Mouse (Mus musculus) kidney, adult 11 months (tissue): Measurements from ENCODE around the gene Gprc5d.

Source experiments
- DNase-seq: peaks from one replicate; pipeline ENCODE4 v3.0.0; 2022

Gprc5d gene

GRCm38 (mm10) chr6:135133486-135133885, 15.4 kb upstream of the Gprc5d start:
- DNase-seq, result no peak

- DNase-seq, result no peak
Measured at GRCm38 (mm10) chr6:135133086-135133485, 15.0 kb upstream of the Gprc5d start.

- DNase-seq, result no peak
Measured at GRCm38 (mm10) chr6:135124755-135125380, 6.8 kb upstream of the Gprc5d start.

- no peak for DNase-seq
Measured at GRCm38 (mm10) chr6:135116479-135116878, 1.6 kb downstream of the Gprc5d start.

- no peak for DNase-seq
Measured at GRCm38 (mm10) chr6:135113114-135113436, 5.0 kb downstream of the Gprc5d start.

GRCm38 (mm10) chr6:135112411-135113113, 5.5 kb downstream of the Gprc5d start:
- no peak for DNase-seq

- no peak for DNase-seq
Measured at GRCm38 (mm10) chr6:135107014-135107413, 11.1 kb downstream of the Gprc5d start.

- DNase-seq, result no peak
Measured at GRCm38 (mm10) chr6:135102736-135103303, 15.3 kb downstream of the Gprc5d start.

GRCm38 (mm10) chr6:135100787-135101472, 17.2 kb downstream of the Gprc5d start:
- DNase-seq, result no peak

- DNase-seq, result no peak
Measured at GRCm38 (mm10) chr6:135092798-135093470, 25.1 kb downstream of the Gprc5d start.

- no peak for DNase-seq
Measured at GRCm38 (mm10) chr6:135090661-135091060, 27.4 kb downstream of the Gprc5d start.

GRCm38 (mm10) chr6:135089786-135090185, 28.3 kb downstream of the Gprc5d start:
- DNase-seq, result no peak

GRCm38 (mm10) chr6:135087721-135088451, 30.2 kb downstream of the Gprc5d start:
- peak; percentile 62 for DNase-seq

GRCm38 (mm10) chr6:135085703-135086102, 32.4 kb downstream of the Gprc5d start:
- no peak for DNase-seq

- no peak for DNase-seq
Measured at GRCm38 (mm10) chr6:135083991-135084502, 34.0 kb downstream of the Gprc5d start.

GRCm38 (mm10) chr6:135078420-135078819, 39.7 kb downstream of the Gprc5d start:
- no peak for DNase-seq

GRCm38 (mm10) chr6:135076202-135076601, 41.9 kb downstream of the Gprc5d start:
- no peak for DNase-seq

- no peak for DNase-seq
Measured at GRCm38 (mm10) chr6:135074405-135074947, 43.6 kb downstream of the Gprc5d start.

- DNase-seq, result no peak
Measured at GRCm38 (mm10) chr6:135070347-135070746, 47.7 kb downstream of the Gprc5d start.

- no peak for DNase-seq
Measured at GRCm38 (mm10) chr6:135069856-135070255, 48.2 kb downstream of the Gprc5d start.

- DNase-seq, result no peak
Measured at GRCm38 (mm10) chr6:135068221-135068620, 49.9 kb downstream of the Gprc5d start.
